Mouse (Mus musculus) kidney, postnatal 0 days (tissue): Measurements from ENCODE around the gene Iqsec1. TPM values are rescaled to one million over a fixed set of nuclear protein-coding genes. Genes with fewer than 3 reads are reported as not detected.

Experiments used
- ATAC-seq: fragments of 200-750 bp; cut with Nextera tagmentation; replicated peaks from 2 replicates; pipeline ENCODE4 v1.8.0; 2017; ENCODE audit warnings: low read depth, moderate number of reproducible peaks, moderate TSS enrichment, moderate library complexity; ENCODE audit not compliant: low FRiP score
- DNase-seq: peaks from one replicate; pipeline ENCODE4 v3.0.0-alpha.2; 2016; ENCODE audit warnings: low spot score
- H3K27ac ChIP-seq: fragments of 300-500 bp; sonication (generic); 2 replicates; pipeline ENCODE4 v1.5.1; 2014; ENCODE audit warnings: mild to moderate bottlenecking
- H3K27me3 ChIP-seq: fragments of 300-500 bp; sonication (generic); 2 replicates; pipeline ENCODE4 v1.6.1; 2014; ENCODE audit warnings: low read length, mixed read lengths; ENCODE audit not compliant: insufficient read depth
- H3K36me3 ChIP-seq: fragments of 300-500 bp; sonication (generic); 2 replicates; pipeline ENCODE4 v1.6.1; 2014; ENCODE audit warnings: low read length, mixed read lengths; ENCODE audit not compliant: insufficient read depth
- H3K4me1 ChIP-seq: fragments of 300-500 bp; sonication (generic); replicated peaks from 2 replicates; pipeline ENCODE4 v1.6.1; 2014; ENCODE audit warnings: antibody characterized with exemption, low read length, mixed read lengths; ENCODE audit not compliant: insufficient read depth
- H3K4me2 ChIP-seq: fragments of 300-500 bp; sonication (generic); 2 replicates; pipeline ENCODE4 v1.6.1; 2014; ENCODE audit warnings: mild to moderate bottlenecking, low read length, moderate library complexity, mixed read lengths
- H3K4me3 ChIP-seq: fragments of 300-500 bp; sonication (generic); replicated peaks from 2 replicates; pipeline ENCODE4 v1.5.1; 2014; ENCODE audit warnings: low read depth, low read length
- H3K9ac ChIP-seq: fragments of 300-500 bp; sonication (generic); 2 replicates; pipeline ENCODE4 v1.6.1; 2014; ENCODE audit warnings: low read depth, low read length
- H3K9me3 ChIP-seq: fragments of 300-500 bp; sonication (generic); replicated peaks from 2 replicates; pipeline ENCODE4 v1.6.1; 2016; ENCODE audit warnings: low read length, inconsistent platforms, mixed read lengths
- CTCF ChIP-seq: IDR thresholded peaks from 2 replicates; pipeline ENCODE4 v1.5.1; 2016; ENCODE audit warnings: antibody characterized with exemption, low read depth, mild to moderate bottlenecking, moderate library complexity
- WGBS: fragments of 180-500 bp; shearing (Covaris S2); extraction: QIAGEN DNeasy Blood & Tissue Kit; methylation state at CpG from one replicate; pipeline ENCODE4 v1.1.7; 2014; 5-methylcytosine and 5-hydroxymethylcytosine counted together
- polyA plus RNA-seq: library from polyadenylated mRNA; unstranded; fragments of >200 nt; fragmentation: Nextera tagmentation; extraction: Ambion mirVana; gene quantifications from 2 replicates; pipeline ENCODE4 v1.2.1, GENCODE M21; 2015

Gene Iqsec1
- polyA plus RNA-seq, 1 experiment from 2014 or later: 12.3 TPM

- WGBS: 87% methylated on average over 8 of the region's 8 CpGs
- Histone ChIP-seq H3K36me3 (no peaks in the 10 kb centered on the region), H3K4me2 (no peak overlapping the region), H3K9ac (no peak overlapping the region), H3K27me3 (no peaks in the 10 kb centered on the region), H3K4me1 (no peaks in the 10 kb centered on the region), H3K27ac (no peak overlapping the region), H3K9me3 (no peaks in the 10 kb centered on the region), H3K4me3 (no peak overlapping the region)
- ATAC-seq: no peak
- no peak for DNase-seq
- no peak for TF ChIP-seq CTCF
These were observed 185.9 kb downstream of the Iqsec1 start for GRCm38 (mm10) chr6:90802604-90803003.

GRCm38 (mm10) chr6:90802058-90802457 is 186.4 kb downstream of the Iqsec1 start:
- no peaks in the 10 kb centered on the region for H3K9me3 ChIP-seq
- 74% methylated on average over 3 of the region's 3 CpGs for WGBS
- no peak overlapping the region for H3K4me2 ChIP-seq
- DNase-seq (no peak), ATAC-seq (no peak)
- no peak overlapping the region for H3K4me3 ChIP-seq
- no peaks in the 10 kb centered on the region for H3K36me3 ChIP-seq
- no peak for TF ChIP-seq CTCF
- no peak overlapping the region for H3K9ac ChIP-seq
- no peaks in the 10 kb centered on the region for H3K4me1 ChIP-seq
- H3K27me3 ChIP-seq: no peaks in the 10 kb centered on the region
- no peak overlapping the region for H3K27ac ChIP-seq

GRCm38 (mm10) chr6:90800825-90801224 is 187.7 kb downstream of the Iqsec1 start:
- Histone ChIP-seq H3K9me3 (no peaks in the 10 kb centered on the region), H3K4me2 (no peak overlapping the region), H3K9ac (no peak overlapping the region), H3K27ac (no peak overlapping the region), H3K27me3 (no peaks in the 10 kb centered on the region), H3K36me3 (no peaks in the 10 kb centered on the region), H3K4me1 (no peaks in the 10 kb centered on the region), H3K4me3 (no peak overlapping the region)
- DNase-seq (no peak), ATAC-seq (no peak)
- TF ChIP-seq CTCF: no peak
- WGBS: 87% methylated on average over 2 of the region's 2 CpGs

- Histone ChIP-seq H3K4me3 (no peak overlapping the region), H3K4me1 (no peaks in the 10 kb centered on the region), H3K27ac (no peak overlapping the region), H3K4me2 (no peak overlapping the region), H3K36me3 (no peaks in the 10 kb centered on the region), H3K9me3 (no peaks in the 10 kb centered on the region), H3K9ac (no peak overlapping the region), H3K27me3 (no peaks in the 10 kb centered on the region)
- ATAC-seq (no peak), DNase-seq (no peak)
- 94% methylated on average over 1 of the region's 1 CpGs for WGBS
- no peak for TF ChIP-seq CTCF
These were observed 189.4 kb downstream of the Iqsec1 start for GRCm38 (mm10) chr6:90799116-90799515.

- TF ChIP-seq CTCF: no peak
These were observed 190.3 kb downstream of the Iqsec1 start for GRCm38 (mm10) chr6:90798201-90798600.

GRCm38 (mm10) chr6:90796902-90797596 is 191.4 kb downstream of the Iqsec1 start:
- Histone ChIP-seq H3K4me2 (no peak overlapping the region), H3K4me3 (no peak overlapping the region), H3K27me3 (no peaks in the 10 kb centered on the region), H3K4me1 (no peaks in the 10 kb centered on the region), H3K9me3 (no peaks in the 10 kb centered on the region), H3K36me3 (no peaks in the 10 kb centered on the region), H3K27ac (no peak overlapping the region), H3K9ac (no peak overlapping the region)
- DNase-seq (no peak), ATAC-seq (no peak)
- peak; percentile 25; the same call in 1 of the 2 replicates for TF ChIP-seq CTCF
- WGBS: 93% methylated on average over 2 of the region's 2 CpGs

More at GRCm38 (mm10) chr6:90798201-90798600, 190.3 kb downstream of the Iqsec1 start:
- H3K4me2 ChIP-seq: no peak overlapping the region
- ATAC-seq (no peak), DNase-seq (no peak)
- no peak overlapping the region for H3K27ac ChIP-seq
- no peaks in the 10 kb centered on the region for H3K36me3 ChIP-seq
- H3K9ac ChIP-seq: no peak overlapping the region
- no peaks in the 10 kb centered on the region for H3K9me3 ChIP-seq
- no peak overlapping the region for H3K4me3 ChIP-seq
- H3K4me1 ChIP-seq: no peaks in the 10 kb centered on the region
- H3K27me3 ChIP-seq: no peaks in the 10 kb centered on the region

GRCm38 (mm10) chr6:90790901-90791300 is 197.6 kb downstream of the Iqsec1 start:
- H3K4me1 ChIP-seq: no peaks in the 10 kb centered on the region
- H3K36me3 ChIP-seq: no peaks in the 10 kb centered on the region
- no peak overlapping the region for H3K4me3 ChIP-seq
- H3K9me3 ChIP-seq: no peaks in the 10 kb centered on the region
- H3K27ac ChIP-seq: no peak overlapping the region
- TF ChIP-seq CTCF: no peak
- H3K27me3 ChIP-seq: no peaks in the 10 kb centered on the region
- ATAC-seq (no peak), DNase-seq (no peak)
- no peak overlapping the region for H3K9ac ChIP-seq
- no peak overlapping the region for H3K4me2 ChIP-seq
